In the genomic region with DNA sequence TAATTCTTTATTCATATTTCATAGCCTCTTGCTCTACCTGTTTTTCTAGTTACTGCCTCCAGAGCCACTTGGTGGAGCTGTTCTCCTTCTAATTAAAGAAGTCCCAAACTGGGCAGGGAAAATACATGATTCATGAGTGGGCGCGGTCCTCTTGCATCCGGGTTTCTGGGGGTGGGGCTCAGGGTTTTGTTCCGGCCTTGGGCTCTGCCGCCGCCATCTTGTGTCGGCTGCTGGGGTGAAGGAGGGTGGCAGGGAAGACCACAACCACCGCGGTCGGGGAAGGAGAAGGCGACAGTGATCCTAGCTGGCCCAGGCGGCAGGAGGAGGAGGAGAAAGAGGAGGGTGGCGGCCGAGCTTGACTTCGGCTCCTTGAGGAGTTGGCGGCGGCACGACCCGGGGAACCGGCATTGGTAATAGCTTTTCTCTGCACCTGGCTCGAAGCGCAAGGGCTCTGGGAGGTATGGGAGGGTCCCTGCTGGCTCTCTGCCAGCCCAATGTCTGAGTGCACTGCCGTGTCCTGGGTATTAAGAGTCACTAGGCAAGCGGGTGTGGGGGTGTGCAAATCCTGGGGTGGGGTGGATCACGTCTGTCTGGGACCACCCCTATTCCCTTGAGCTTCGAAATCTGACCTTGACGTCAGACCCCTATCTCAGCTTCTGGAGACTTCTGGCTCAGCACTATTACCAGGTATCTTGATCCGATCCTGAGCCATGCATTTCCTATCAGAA, we compare ENCODE assay signal across 8 mouse cellular contexts. TPM values are rescaled to one million over a fixed set of nuclear protein-coding genes. Genes with fewer than 3 reads are reported as not detected.
A peak's percentile ranks its signal among the peaks of the same experiment; 100 is the strongest.
DNase-seq lines count a peak whose midpoint lies in the region; ATAC-seq and TF ChIP-seq lines count a peak whose summit lies in the region.

No protein-coding gene starts in this region.

- H3K9ac ChIP-seq in hindbrain, postnatal 0 days (replicated peaks; ENCODE audit: low read length) = peak overlapping the region; percentile 78

- peak overlapping the region; percentile 88 for H3K27ac ChIP-seq in hindbrain, postnatal 0 days
- peak overlapping the region; percentile 60 for H3K27ac ChIP-seq in left cerebral cortex, adult 2 months

- no peaks in the 10 kb centered on the region for H3K27me3 ChIP-seq in hindbrain, postnatal 0 days (ENCODE audit: insufficient read depth, low read length)

- peak; percentile 53 for DNase-seq in WW6 (ENCODE audit: low read depth, low spot score)
- peak; percentile 44 to 73 for DNase-seq in cerebellum, postnatal 4 days (ENCODE audit: low spot score in 2 of 2)
- DNase-seq in gastrocnemius, adult 18-20 months (ENCODE audit: low spot score) = peak; percentile 88
- peak; percentile 95 for DNase-seq in hindbrain, postnatal 0 days (ENCODE audit: low spot score)
- peak; percentile 70 to 80 for DNase-seq in left cerebral cortex, adult 2 months (ENCODE audit: extremely low spot score in 1 of 2, low spot score in 2 of 2)
- peak; percentile 82 to 83 for DNase-seq in right cerebral cortex, adult 2 months (ENCODE audit: low spot score in 2 of 2)
- DNase-seq in urinary bladder, postnatal 14 days (ENCODE audit: low spot score) = peak; percentile 83

- intact Hi-C loops in left cerebral cortex, adult 2 months (cut with DNase I) = loop anchor here (2.0 to 5.0 kb wide), 3 partner anchors 109 to 284 kb away; no protein-coding TSS in a partner anchor

- H3K36me3 ChIP-seq in hindbrain, postnatal 0 days (ENCODE audit: insufficient read depth, low read length) = no peaks in the 10 kb centered on the region; the same call in 1 of the 2 replicates

- TF ChIP-seq CTCF in hindbrain, postnatal 0 days (IDR thresholded peaks at IDR 0.05; ENCODE audit: low read depth) = peak; percentile 60
- peak; percentile 62 for TF ChIP-seq CTCF in left cerebral cortex, adult 2 months (IDR thresholded peaks at IDR 0.05)

- peak overlapping the region; percentile 61 for H3K4me2 ChIP-seq in hindbrain, postnatal 0 days (ENCODE audit: low read depth, low read length)

- H3K4me1 ChIP-seq in hindbrain, postnatal 0 days (ENCODE audit: insufficient read depth, low read length) = no peaks in the 10 kb centered on the region; the same call in 1 of the 2 replicates

- H3K9me3 ChIP-seq in hindbrain, postnatal 0 days (ENCODE audit: low read length) = no peaks in the 10 kb centered on the region

- 36% methylated on average over 27 of the region's 28 CpGs for WGBS in hindbrain, postnatal 0 days

- H3K4me3 ChIP-seq in hindbrain, postnatal 0 days (ENCODE audit: low read length) = peak overlapping the region; percentile 58
- peak overlapping the region; percentile 56 for H3K4me3 ChIP-seq in left cerebral cortex, adult 2 months

- ATAC-seq in hindbrain, postnatal 0 days = peak; percentile 88
- ATAC-seq in megakaryocyte, adult 5-6 weeks (ENCODE audit: poor library complexity, severe bottlenecking) = peak; percentile 94

RNA-seq across cellular contexts. Expression of a gene that starts 4.8 kb away (rescaled TPM):
- total RNA-seq in gastrocnemius, adult 18-20 months (2021) = 100 to 1,000 TPM; 138 to 146 TPM
- total RNA-seq in hindbrain, postnatal 0 days (2014; rRNA removed) = 594 and 667 TPM in 2 replicates
- polyA plus RNA-seq in hindbrain, postnatal 0 days (2015; fragmentation: Nextera tagmentation; extraction: Ambion mirVana) = 225 and 243 TPM in 2 replicates
- 100 to 1,000 TPM; 337 to 348 TPM for total RNA-seq in left cerebral cortex, adult 2 months (2021)
- total RNA-seq in megakaryocyte, adult 5-6 weeks (2015) = 116 and 133 TPM in 2 replicates
- 142 and 148 TPM in 2 replicates for total RNA-seq in megakaryocyte, adult 5-6 weeks (2017)

RNA-seq across cellular contexts. Expression of a gene that starts 24.9 kb away (rescaled TPM):
- total RNA-seq in gastrocnemius, adult 18-20 months (2021) = 100 to 1,000 TPM; 103 to 117 TPM
- 260 TPM in 2 replicates for total RNA-seq in hindbrain, postnatal 0 days (2014; rRNA removed)
- 157 and 169 TPM in 2 replicates for polyA plus RNA-seq in hindbrain, postnatal 0 days (2015; fragmentation: Nextera tagmentation; extraction: Ambion mirVana)
- total RNA-seq in left cerebral cortex, adult 2 months (2021) = 100 to 1,000 TPM; 252 to 273 TPM
- 41.2 and 53.5 TPM in 2 replicates for total RNA-seq in megakaryocyte, adult 5-6 weeks (2015)
- total RNA-seq in megakaryocyte, adult 5-6 weeks (2017) = 21.7 and 22.9 TPM in 2 replicates

RNA-seq across cellular contexts. Expression of a gene that starts 40.8 kb away (rescaled TPM):
- 1 to 10 TPM; 1.5 to 2.3 TPM for total RNA-seq in gastrocnemius, adult 18-20 months (2021)
- 99.0 and 109 TPM in 2 replicates for total RNA-seq in hindbrain, postnatal 0 days (2014; rRNA removed)
- polyA plus RNA-seq in hindbrain, postnatal 0 days (2015; fragmentation: Nextera tagmentation; extraction: Ambion mirVana) = 60.3 and 68.9 TPM in 2 replicates
- 100 to 1,000 TPM; 103 to 106 TPM for total RNA-seq in left cerebral cortex, adult 2 months (2021)
- 5.5 and 5.8 TPM in 2 replicates for total RNA-seq in megakaryocyte, adult 5-6 weeks (2015)
- total RNA-seq in megakaryocyte, adult 5-6 weeks (2017) = 5.1 and 5.2 TPM in 2 replicates

RNA-seq across cellular contexts. Expression of a gene that starts 45.5 kb away (rescaled TPM):
- 100 to 1,000 TPM; 421 to 423 TPM for total RNA-seq in gastrocnemius, adult 18-20 months (2021)
- total RNA-seq in hindbrain, postnatal 0 days (2014; rRNA removed) = 94.3 and 150 TPM in 2 replicates
- 325 and 336 TPM in 2 replicates for polyA plus RNA-seq in hindbrain, postnatal 0 days (2015; fragmentation: Nextera tagmentation; extraction: Ambion mirVana)
- total RNA-seq in left cerebral cortex, adult 2 months (2021) = 100 to 1,000 TPM; 142 to 157 TPM
- 169 and 180 TPM in 2 replicates for total RNA-seq in megakaryocyte, adult 5-6 weeks (2015)
- 84.7 and 91.6 TPM in 2 replicates for total RNA-seq in megakaryocyte, adult 5-6 weeks (2017)

RNA-seq across cellular contexts. Expression of a gene that starts 45.6 kb away (rescaled TPM):
- total RNA-seq in gastrocnemius, adult 18-20 months (2021) = 10 to 100 TPM in 1 of 2 experiments, 1 to 10 TPM in 1; 10.0 to 11.2 TPM
- total RNA-seq in hindbrain, postnatal 0 days (2014; rRNA removed) = 58.4 and 64.2 TPM in 2 replicates
- polyA plus RNA-seq in hindbrain, postnatal 0 days (2015; fragmentation: Nextera tagmentation; extraction: Ambion mirVana) = 28.9 and 29.5 TPM in 2 replicates
- 10 to 100 TPM; 49.2 to 50.0 TPM for total RNA-seq in left cerebral cortex, adult 2 months (2021)
- 17.3 and 19.2 TPM in 2 replicates for total RNA-seq in megakaryocyte, adult 5-6 weeks (2015)
- total RNA-seq in megakaryocyte, adult 5-6 weeks (2017) = 44.0 and 47.9 TPM in 2 replicates

Comparison
In these comparisons a context has a peak if more than half of its experiments do, and no peak if none do; other contexts are left out.
1. Peak in every context shown above with its lines: DNase-seq, ATAC-seq, H3K4me3 ChIP-seq and H3K27ac ChIP-seq.
2. RNA of a gene that starts 40.8 kb away (total RNA-seq): 103 to 106 TPM in left cerebral cortex, adult 2 months and 99.0 to 109 TPM in hindbrain, postnatal 0 days; 5.1 to 5.8 TPM in megakaryocyte, adult 5-6 weeks and 1.5 to 2.3 TPM in gastrocnemius, adult 18-20 months; every median in the first group is over 10 times any median in the second.